Mouse (Mus musculus) embryo, embryonic 11.5 days (tissue): ENCODE data around the gene Mcmbp.

Experiments used
- DNase-seq: peaks from one replicate; pipeline ENCODE4 v3.0.0-alpha.2; 2012; ENCODE audit warnings: low read depth, low spot score

Mcmbp gene

DNA sequence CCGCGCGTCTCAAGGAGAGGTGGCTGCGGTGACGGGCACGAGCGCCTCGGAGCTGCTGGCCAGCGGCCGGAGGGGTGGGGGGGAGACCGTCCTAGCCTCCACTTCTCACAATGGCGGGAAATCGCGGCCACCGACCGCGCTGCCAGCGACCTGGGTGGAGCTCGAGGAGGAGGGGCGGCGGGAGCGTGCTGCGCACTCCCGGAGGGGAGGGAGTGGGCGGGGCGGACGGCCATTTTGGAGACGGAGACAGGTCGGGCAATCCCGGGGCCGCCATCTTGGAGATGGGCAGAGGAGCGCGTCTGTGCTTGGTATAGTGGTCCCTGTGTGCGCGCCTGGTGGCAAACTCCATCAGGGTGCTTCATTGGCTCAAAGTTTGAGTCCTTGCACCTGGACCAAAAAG, at the start of gene Mcmbp:
Mcmbp (minus strand) TSS at position 162 of the 400 bp plus-strand sequence.
- peak; percentile 92 for DNase-seq

DNA sequence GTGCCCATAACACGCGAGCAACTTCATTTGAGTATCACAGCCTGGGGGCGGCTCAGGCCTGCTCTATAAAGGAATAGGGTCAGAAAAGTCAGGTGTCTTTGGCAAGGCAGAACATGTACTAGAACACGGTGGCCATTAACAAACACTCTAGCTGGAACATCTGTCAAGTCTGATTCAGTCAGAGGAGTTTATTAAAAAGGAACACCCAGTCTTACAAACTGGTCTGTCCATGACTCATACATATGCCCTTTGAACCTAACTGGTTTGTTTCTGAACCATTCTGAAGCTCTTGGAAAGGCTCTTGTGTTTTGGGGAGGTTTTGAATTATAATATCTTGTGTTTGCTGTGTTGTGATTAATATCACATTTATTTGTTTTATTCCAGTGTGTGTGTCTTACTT, 49.8 kb upstream of the Mcmbp start:
- DNase-seq: no peak

DNA sequence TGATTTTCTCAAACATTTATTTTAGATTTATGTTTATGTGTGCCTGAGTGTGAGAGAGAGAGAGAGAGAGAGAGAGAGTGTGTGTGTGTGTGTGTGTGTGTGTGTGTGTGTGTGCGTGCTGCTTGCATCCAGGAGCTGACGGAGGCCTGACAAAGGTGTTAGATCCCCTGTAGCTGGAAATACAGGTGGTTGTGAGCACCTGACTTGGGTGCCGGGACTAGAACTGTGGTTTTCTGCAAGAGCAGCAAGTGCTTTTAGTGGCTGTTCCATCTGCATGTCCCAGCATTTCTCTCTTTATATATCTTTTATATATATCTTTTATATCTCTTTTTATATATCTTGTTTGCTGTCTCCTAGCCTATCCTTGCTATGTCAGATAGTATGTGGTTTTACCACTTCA, 41.6 kb upstream of the Mcmbp start:
- DNase-seq: no peak

DNA sequence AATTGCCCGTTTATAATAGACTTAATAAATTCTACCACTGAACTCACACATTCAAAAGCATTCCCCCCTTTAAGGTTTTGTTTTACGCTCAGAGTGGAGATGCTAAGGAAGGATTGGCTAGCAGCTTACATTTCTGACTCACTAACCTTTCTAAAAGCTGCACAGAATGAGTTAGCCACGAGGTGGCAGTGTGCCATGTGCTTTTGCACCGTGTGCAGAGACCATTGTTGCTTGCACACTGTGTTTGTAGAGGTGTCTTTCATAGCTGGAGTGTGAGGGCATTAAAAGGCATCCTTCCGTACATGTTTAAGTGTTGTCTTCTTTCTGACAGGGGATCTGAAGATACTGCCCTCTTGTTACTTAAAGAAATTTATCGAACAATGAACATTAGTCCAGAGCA, 39.0 kb upstream of the Mcmbp start:
- DNase-seq: peak; percentile 56

DNA sequence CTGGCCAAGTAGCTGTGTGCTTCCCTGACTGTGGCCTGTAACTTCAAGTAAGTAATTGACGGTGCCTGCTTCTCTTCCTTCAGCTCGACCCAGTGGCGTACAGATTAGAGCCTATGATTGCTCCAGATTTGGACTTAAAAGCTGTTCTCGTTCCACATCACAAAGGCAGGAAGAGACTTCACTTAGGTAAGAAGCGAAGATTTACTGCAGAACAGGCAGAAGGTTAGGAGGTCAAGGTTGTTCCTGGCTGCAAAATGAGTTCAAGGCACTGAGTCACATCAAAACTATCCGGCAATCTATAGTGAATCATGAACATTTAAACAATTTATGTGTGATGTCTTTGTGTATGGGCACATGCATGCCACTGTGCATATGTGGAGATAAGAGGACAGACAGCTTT, 36.9 kb upstream of the Mcmbp start:
- DNase-seq: no peak

DNA sequence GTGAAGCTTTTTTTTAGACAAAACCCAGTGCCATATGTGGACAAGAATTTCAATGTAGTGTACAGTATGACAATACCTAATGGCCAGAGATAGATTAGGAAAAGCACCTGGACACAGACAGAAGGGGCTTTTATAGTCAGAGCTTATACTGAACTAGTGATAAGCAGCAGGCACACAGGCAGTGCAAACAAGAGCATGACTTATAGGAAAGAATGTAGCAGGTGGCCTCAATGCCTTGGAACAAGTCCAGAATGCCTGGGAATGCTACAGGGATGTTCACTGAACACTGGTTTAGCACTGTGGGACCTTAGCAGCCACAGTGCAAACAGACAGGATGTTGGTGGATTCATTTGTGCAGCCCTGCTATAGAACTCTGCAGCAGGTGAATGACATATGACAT, 26.4 kb upstream of the Mcmbp start:
- DNase-seq: no peak

DNA sequence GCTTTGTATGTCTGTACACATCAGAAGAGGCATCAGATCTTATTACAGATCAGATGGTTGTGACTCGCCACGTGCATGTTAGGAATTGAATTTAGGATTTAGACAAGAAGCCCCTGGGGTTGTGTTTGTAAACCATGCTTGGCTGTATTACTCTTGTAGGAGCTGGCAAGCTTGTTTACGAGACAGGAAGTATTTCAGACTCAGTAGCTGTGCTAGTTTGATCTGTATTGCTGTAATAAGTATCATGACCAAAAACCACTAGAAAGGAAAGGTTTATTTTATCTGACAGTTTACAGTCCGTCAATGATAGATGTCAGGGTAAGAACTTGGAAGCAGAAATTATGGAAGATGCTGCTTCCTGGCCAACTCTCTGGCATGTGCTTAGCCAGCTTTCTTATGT, 18.7 kb upstream of the Mcmbp start:
- no peak for DNase-seq

DNA sequence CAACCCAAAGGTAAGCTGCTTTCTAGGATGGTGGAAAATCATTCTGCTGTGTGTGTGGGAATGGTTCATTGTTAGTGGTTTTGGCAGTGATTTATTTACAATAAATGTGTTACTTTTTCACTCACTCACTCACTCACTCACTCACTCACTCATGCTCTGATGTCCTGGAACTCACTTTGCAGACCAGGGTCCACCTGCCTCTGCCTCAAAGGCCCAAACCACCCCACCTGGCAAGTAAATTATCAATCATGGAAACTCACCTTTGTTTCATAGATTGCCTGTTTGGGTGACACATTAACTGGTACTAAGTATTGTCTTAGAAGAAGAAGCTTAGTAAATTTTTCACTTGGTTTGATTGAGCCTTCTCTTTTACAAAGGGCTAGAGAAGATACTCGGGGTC, 15.1 kb upstream of the Mcmbp start:
- DNase-seq: no peak

DNA sequence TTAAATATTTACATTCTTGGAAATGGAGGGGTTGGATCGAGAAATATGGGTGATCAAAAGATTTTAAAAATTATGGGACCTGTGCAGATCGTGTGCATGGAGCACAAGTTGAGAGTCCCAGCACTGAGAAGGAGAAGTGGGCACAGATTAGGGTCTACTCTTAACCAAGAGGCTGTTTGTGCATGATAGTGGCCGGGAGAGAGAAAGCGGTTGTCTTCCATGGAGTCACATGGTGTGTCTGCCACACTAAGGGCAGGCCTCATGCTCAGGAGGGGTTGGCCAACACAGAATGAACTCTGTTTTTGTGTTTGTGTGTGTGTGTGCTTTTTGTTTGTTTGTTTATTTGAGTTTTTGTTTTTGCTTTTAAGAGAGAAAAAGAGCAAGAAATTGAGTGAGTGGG, 11.7 kb upstream of the Mcmbp start:
- no peak for DNase-seq

DNA sequence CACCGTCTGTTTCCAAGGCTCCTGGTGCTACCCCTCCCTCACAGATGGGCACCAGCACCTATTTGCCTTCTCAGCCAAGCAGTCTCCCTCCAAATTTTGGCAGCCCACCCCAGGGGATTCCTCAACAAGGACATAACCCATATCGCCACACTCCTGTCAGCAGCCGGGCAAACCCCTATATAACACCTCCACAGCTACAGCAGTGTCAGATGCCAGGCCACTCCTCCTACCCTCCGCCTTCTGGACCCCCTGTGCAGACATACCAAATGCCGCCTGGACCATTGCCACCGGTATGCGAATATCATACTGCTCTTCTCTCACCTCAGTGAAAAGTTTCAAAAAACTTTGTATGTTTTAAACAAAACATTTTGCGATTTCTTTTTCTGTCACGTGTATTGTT, 10.0 kb upstream of the Mcmbp start:
- no peak for DNase-seq

DNA sequence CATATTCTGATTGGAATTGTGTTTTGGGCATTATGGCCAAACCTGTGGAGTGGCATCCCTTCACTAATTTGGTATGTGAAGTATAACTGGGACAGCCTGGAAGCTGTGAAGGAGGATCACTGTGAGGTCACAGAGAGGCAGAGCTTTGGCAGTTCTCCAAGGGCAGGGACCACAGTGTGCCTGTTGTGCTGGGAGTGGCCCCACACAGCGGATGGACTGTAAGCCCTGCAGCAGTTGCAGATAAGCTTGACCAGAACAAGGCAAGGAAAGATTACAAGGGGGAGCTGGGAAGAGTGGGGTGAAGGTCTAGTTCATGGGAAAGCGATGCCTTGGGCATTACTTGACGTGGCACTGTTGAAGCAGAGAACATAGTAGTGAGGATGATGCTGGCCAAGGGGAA, 8.5 kb upstream of the Mcmbp start:
- DNase-seq: no peak

DNA sequence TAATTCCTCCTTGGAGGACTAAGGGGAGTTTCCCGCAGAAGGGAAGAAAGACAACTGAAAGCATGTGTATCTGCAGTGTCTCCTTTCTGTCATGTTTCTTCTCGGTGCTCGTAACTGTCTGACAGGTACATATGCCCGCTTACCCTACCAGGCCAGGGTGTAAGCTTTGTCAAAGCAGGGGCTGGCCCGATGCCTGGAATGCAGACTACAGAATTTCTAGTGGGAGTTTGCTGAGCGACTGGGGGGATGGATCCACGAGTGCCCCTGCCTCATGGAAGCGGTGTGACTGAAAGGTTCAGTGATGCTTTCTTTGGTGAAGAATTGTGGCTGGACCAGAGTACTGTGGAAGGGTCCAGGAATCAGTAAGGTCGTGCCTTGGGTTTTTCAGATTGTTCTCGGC, 5.9 kb upstream of the Mcmbp start:
- no peak for DNase-seq

DNA sequence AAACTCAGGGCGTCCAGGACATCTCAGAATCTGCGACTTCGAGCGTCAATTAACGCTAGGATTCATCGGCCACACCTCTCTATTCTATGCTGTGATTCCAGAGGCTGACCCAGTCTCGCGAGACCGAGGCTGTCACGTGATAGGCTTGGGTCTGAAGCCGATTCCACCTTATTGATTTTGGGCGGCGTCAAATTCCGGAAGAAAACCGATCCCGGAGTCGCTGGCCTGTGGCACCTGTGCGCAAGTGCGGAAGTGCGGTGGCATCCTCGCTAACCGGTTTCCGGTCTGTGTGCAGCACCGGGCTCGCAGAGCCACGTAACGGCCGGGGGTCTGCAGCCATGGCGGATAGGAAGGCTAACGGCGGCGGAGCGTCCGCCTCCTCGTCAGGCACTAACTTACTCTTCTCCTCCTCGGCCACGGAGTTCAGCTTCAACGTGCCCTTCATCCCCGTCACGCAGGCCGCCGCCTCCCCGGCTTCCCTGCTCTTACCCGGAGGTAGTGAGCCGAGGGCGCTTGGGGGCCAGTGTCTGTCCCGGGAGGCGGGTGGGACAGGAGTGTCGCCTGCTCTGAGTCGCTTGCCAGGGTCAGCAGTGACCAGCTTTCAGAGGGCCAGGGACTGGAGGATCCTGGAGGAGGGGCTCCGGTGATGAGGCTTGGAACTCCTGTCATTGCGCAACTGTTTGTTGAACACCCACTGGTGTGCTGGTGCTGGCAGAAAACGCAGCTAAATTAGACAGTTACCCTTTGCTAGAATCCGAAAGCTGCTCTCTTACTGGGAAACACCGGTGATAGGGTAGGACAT, 4.6 kb upstream of the Mcmbp start, which contains the start of gene Sec23ip:
Sec23ip (plus strand) TSS at position 260 of the 802 bp plus-strand sequence.
- peak; percentile 98 for DNase-seq

DNA sequence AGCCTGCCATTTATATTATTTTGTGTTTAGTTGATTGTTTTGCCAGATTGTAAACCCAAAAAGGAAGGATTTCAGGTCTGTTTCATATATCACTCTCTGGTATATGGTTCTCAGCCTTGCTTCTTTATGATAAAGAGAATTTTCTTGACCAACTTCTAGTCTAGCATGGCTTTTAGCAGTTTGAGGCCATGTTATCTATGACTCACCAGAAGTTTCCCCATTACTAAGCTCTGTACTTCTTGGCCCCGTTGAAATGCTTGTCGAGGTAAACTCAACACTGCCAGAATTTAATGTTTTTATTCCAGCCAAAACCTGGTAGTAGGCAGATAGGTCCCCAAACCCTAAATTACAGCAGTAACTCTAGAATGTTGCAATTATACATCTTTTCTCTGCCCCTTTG, 3.6 kb upstream of the Mcmbp start:
- no peak for DNase-seq

DNA sequence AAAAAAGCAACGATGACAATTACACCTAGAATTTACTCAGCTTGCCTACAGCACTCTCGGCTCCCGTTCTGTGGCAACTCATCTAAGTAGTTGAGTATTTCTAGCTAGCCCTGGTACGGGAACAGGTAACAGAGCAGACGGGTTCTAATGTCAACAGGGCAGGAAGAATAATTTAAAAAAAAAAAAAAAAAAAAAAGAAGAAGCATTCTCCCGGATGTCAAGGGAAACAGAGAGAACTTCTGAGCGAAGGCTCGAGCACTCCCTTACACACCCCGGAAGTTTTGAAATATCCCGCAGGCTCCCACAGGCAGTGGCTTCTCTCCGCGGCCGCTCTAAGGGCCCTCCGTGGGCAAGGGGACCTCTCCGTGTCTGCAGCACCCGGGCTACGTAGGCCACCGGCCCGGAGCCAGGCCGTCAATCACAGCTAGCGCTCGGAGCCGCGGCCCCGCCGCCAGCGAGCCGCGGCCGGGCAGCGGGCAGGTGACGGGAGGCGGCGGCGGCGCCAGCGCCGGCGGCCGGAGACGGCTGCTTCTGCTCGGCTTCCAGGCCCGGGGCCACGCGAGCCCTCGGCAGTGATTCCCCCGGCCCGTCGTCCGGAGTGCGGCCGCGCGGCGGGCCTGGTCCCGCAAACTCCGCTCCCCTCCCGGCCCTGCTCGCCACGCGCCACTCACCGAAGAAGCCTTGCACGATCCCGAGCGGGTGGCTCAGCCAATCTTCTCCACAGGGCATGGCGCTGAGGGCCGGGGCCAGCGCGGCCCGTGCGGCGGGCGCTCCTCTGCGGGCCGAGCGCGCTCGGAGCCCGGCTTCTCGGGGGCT, 625 bp downstream of the Mcmbp start:
- DNase-seq: no peak

DNA sequence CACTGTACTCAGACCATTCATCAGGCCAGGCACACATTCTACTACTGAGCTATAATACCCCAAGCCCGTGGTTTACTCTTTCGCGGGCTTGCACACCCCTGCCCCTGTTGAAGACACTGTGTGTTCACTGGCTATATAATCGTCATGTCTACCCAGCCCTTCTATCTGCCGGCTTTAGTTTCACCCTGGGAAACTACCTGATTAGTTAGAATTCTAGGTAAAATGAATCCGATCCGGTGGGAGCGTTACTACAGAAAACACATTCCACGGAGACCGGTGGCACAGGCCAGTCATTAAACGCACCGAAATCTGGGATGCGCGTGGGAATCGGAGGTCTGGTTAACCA, 1.2 kb downstream of the Mcmbp start:
- no peak for DNase-seq

DNA sequence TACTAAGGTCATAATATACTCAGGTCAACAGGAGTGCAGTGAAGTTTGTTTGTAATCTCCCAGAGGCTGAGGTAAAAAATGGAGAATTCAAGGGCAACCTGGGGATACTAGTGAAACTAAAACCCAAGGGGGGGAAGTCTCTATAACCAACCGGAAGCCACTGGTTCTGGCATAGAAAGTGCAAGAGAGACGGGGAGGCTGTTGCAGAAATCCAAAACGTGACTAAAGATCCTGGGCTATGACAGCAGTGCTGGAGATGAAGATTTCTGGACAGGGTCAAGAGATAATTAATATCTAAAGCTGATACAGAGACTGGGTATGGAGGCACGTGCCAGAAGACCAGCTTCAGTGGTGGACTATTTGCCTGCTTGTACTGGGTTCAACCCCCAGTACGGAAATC, 2.3 kb downstream of the Mcmbp start:
- DNase-seq: no peak

DNA sequence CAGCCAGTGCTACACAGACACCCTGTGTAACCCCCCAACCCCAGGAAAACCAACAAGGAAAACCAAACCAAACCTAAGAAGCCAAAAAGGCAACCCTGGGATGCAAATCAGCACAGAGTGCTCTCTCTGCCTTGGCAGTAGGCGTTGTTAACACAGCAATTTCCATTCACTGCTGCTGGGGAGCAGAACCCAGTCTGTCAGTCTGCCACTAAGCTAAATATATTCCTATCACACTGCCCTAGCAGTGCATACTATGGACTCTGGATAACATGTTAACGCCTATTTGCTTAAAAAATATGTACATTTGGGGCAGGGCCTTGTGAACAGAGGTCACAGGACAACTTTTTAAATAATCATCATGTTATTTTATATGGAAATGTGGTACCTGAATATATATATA, 8.7 kb downstream of the Mcmbp start:
- DNase-seq: no peak

DNA sequence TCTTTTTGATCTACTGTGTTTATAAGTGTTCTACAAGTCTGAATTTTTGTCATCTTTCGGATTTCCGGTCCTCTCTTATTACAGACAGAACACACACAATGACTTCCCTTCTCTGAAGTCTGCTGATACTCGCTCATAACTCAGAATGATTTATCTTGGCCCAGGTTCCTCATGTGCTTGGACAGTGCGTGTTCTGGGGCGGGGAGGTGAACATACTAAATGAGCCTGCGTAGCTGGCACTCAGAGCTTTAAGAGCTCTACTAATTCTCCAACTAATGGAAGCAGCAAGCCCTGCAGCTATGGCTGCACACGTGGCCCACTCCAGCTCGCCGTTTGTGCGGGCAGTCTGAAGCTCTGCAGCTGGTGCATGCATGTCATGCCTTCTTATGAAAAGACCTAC, 11.6 kb downstream of the Mcmbp start:
- DNase-seq: no peak

DNA sequence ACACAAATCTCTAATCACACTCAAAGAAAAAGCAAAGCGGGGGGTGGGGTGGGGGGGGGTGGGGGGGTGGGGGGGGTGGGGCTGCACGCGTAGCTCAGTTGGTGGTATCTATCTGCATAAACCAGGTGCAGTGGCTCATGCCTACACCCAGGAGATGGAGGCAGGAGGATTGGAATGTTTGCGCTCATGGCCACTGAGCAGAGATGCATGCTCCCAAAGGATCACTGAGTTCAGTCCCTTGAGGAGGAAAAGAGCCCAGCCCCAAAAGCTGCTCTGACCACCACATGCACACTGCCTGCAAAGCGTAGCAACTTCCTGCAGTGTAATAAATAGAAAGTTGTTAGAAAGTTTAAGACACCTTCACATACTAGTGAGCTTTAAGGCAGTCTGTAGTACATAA, 12.6 kb downstream of the Mcmbp start:
- no peak for DNase-seq

DNA sequence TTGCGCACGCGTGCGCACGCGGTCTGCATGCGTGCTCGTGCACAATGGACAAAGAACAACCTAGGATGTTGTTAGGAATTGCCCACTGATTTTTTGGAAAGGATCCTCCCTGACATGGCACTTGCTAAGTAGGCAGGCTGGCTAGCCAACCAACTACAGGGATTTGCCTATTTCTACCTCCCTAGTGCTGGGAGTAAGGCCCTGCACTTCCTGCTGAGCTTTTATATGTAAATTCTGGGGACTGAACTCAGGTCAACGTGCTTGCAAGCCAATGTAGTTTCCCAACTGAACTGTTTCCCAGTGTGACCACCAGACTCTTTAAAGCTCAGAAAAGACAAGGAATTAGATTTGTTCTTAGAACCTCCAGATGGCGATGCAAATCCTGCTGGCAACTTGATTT, 13.3 kb downstream of the Mcmbp start:
- no peak for DNase-seq

DNA sequence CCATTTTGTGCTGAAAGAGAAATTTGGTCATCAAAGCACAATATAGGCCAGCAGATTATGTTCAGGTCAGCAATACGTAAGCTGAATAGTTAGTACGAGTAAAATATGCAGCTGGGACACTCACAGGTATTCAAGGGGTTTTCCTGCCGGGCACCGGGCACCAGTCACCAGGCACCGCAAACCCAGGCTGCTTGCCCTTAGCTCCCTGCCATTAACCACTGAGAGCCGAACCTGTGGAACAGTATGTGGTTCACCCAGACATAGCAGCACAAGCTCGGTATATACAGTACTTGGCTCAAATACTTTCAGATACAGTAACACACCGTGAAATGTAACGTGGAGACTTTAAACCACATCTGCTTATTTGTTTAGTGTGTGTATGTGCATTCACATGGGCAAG, 15.1 kb downstream of the Mcmbp start:
- no peak for DNase-seq

DNA sequence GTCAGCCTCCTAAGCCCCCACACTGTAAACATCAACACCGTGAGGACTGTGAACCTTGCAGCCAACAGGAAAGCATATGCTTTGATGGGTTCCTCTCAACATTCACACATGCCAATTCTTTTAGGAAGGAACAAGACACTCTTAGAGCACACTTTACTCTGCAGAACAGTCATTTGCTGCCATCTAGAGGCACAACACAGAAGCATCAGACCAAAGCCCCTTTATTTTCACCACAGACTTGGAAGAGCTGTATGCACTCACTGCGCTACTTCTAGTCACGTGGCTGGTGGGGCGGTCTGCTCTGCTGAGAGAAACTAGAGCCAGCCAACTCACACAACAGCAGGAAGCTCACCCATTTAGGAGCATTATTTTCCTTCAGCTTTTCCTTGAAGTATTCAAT, 15.5 kb downstream of the Mcmbp start:
- no peak for DNase-seq
